Mouse (Mus musculus) left cerebral cortex, postnatal 25 days (tissue): ENCODE measurements around the gene Mrtfb. TPM values are rescaled to one million over a fixed set of nuclear protein-coding genes. Genes with fewer than 3 reads are reported as not detected.

Experiments used
- DNase-seq, 2 experiments: peaks; one replicate each; pipeline ENCODE4 v3.0.0; 2022; ENCODE audit warnings: low spot score in 2 of 2, mixed read lengths in 1 of 2
- intact Hi-C: fragments of 180-260 bp; cut with DNase I; formaldehyde crosslinking; loops from one replicate; pipeline ENCODE4 v1.15.1; 2025
- total RNA-seq, 2 experiments: library from RNA; stranded (reverse); gene quantifications; 2 replicates each; pipeline ENCODE4 v1.2.3; 2021

Mrtfb gene
- total RNA-seq, 2 experiments from 2014 or later, result 182 to 185 TPM

DNA sequence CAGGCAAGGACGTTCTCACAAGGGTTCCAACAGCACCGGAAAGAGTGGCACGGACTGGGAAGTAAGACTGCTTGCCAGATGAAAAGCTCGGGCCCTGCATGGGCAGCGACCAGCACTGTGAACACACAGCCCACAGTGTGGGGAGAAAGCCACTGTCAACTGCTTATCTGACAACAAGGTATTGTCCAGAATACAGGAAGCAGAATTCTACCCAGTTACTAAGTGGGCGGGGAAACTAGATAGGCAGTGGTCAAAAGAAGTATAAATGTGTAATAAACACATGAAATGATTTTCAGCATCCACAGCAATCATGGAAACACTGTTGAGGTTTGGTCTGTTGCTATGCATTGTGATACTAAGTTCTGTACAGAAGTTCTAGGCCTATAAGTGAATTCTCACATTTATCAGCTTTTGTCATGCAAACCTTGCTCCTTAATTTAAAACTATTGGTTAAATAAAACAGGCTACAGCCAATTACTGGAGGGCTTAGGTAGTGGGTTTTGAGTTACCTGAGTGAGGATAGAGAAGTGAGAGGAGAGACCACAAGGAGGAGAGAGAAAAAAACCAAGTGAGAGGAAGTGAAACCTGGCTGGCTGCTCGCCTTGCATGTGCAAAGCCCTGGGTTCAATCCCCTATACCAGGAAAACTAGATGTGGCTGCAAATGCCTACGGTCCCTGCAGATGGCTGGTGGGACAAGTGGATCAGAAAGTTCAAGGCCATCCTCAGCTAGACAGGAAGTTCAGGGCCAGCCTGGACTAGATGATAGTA, 167.5 kb downstream of the Mrtfb start:
- intact Hi-C loops, result no loop called here
- no peak for DNase-seq

DNA sequence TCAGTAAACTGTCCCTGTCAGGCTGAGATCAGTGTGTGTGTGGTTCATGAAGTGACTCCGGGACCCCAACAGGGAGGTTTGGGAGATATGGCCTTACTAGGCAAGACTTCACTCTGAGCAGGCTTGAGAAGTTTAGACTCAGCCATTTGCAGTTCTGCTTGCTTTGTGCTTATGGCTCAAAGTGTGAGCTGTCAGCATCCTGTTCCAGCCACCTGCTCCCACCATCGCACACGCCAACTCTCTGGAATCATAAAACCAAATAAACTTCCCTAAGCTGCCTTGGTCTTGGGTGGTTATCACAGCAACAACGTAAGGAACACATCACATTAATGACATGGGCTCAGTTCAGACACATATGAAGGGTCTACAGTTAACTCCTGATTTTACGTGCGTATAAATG, 169.5 kb downstream of the Mrtfb start:
- intact Hi-C loops, result no loop called here
- DNase-seq, result peak in 1 of 2 experiments; percentile 51

DNA sequence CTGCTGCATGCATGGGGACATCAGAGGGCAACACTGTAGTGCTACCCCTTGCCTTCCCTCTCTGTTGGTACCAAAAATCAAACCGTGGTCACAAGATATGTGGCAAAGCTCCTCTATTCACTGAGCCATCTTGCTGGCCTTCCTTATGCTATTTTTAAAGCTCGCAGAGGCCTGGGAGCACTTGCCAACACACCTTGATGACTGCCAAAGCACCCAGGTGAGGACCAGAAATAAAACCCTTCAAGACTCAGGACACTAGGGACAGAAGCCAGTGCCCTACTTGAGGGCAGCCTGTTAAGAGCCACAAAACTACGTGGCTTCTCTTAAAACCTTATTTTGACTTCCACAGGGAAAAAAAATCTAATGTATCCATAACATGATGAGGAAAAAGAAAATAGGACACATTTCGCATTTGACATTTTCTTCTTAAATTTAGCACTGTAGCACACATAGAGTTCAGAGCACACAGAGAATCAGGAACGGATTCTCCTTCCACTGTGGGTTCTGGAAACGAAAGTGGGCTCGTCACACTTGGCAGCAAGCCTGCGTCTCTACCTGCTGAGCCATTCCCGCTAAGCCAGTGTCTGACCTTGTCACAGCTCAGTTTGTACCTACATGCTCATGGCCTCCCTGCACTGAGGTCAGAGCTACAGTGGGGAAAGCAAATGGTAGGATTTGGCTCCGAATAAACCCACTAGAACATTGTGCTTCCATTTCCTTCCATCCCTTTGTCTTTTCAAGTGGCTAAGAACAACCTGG, 170.7 kb downstream of the Mrtfb start:
- intact Hi-C loops, result no loop called here
- no peak for DNase-seq

DNA sequence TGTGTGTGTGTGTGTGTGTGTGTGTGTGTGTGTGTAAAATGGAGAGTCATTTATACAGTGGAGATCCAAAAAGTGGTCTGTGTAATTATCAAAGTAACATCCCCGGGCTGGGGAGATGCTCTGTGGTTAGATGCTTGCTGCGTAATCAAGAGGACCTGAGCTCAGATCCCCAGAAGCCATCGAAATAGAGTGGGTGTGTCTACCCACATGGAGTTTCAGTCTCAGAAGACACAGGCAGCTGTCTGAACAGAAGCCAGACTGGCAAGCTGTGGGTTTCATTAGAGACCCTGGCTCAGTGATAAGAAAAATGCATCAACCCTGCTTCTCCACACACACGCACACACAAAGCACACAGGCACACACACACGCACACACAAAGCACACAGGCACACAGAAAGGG, 171.8 kb downstream of the Mrtfb start:
- DNase-seq, result no peak
- intact Hi-C loops, result no loop called here

DNA sequence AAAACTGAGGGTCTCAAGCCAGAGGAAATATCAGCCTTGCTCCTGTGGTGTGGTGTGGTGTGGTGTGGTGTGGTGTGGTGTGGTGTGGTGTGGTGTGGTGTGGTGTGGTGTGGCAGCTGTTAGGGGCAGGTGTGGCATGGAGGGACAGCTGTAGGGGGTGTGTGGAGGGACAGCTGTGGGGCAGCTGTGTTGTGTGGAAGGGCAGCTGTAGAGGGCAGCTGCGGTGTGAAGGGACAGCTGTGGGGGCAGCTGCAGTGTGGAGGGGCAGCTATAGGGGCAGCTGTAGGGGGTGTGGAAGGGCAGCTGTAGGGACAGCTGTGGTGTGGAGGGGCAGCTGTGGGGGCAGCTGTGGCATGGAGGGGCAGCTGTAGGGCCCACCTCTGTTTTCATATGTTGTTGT, 172.5 kb downstream of the Mrtfb start:
- intact Hi-C loops, result no loop called here
- no peak for DNase-seq

DNA sequence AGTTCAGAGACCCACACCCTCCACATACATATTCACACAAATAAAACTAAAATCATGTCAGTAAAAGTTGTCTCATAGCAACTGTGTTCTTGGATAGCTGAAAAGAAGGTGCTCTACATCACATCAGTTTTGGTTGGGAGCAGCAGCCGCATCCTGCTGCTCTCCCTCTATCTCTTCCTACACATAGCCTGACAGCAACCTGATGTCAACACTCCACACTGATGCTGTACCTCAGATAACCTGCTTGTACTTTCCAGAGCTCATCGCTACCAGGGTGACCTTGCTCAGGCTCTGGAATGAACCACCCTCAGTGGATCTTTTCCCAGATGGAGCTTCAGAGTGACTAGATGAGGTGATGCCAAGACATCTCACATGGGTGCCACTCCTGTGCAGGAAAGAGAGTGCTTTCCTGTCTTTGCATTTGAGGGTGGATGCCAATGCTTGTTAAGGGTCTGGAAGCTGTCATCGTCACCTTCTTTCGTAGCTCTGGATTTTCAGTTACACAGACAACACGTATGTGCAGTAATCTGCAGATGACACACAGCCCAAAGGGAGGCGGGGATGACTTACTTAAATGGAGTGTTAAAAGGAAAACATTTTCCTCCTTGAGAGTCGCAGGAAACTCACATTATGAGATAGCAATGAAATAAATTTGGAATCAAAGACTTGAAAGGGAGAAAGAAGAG, 173.8 kb downstream of the Mrtfb start:
- intact Hi-C loops, result no loop called here
- DNase-seq, result no peak

DNA sequence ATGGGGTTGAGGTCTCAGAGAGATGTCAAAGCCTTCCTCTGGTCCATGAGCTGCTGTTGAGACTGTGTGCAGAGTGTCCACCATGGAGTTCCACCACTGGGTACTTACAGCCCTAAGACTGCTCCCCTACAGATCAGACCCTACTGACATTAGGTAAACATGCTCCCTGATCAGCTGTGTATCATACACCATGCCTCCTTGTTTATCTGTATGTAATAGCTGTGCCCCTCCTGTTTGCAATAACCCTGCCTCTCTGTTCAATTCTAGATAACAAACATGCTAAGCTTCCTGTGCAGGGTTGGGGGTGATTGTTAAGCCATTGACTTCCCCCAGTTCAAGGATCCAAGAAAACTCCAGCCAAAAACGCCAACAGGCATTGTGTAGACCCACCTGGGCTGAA, 174.7 kb downstream of the Mrtfb start:
- DNase-seq, result no peak
- intact Hi-C loops, result no loop called here

DNA sequence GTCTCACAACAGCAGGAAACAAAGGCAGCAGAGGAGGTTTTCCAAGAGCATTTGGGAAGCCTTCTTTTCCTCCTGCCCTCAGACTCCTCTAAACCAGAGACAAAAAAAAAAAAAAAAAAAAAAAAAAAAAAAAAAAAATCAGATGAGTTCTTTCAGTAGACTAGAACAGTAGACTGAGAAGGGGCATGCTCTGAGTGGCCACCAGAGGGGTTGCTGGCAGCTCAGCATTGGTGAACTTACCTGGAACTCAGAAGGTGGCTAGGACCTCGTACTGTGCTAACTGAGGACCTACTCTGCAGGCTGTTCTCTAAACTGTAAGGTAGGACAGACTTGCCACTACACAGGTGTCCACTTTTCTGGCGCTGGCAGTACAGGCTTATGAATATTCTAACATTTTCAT, 179.3 kb downstream of the Mrtfb start:
- intact Hi-C loops, result no loop called here

DNA sequence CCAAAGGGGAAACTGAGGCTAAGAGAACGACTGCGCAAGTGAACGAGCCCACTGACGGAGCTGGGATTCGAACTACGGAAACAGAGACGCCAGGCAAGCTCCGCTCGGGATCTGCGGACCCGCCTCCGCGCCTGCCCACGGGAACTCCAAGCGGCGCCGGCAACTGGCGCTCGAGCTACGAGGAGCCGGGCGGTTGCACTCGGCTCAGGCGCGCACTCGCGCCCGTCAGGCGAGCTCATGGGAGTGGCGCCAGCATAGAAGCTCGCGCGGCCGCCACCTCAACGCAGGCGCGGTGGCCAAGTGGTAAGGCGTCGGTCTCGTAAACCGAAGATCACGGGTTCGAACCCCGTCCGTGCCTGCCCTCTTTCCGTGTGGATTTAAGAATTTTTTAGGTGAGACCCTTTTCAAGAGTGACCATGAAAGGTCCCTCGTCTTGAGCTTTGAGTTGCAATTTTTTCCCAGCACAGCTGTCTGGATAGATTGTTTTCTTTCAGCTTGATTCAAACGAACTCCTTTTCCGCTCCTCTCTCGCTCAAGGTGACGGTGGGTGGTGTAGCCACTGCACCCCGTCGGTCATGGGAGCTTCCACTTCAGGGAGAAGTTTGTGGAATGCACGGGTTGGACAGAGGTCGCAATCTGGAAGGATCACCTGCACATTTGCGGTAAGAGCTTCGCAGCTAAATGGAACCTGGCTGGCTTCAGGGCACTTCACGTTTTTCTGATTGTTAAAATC, 180.9 kb downstream of the Mrtfb start:
- intact Hi-C loops, result no loop called here

More for the DNA sequence above, 179.3 kb downstream of the Mrtfb start:
- no peak for DNase-seq

DNA sequence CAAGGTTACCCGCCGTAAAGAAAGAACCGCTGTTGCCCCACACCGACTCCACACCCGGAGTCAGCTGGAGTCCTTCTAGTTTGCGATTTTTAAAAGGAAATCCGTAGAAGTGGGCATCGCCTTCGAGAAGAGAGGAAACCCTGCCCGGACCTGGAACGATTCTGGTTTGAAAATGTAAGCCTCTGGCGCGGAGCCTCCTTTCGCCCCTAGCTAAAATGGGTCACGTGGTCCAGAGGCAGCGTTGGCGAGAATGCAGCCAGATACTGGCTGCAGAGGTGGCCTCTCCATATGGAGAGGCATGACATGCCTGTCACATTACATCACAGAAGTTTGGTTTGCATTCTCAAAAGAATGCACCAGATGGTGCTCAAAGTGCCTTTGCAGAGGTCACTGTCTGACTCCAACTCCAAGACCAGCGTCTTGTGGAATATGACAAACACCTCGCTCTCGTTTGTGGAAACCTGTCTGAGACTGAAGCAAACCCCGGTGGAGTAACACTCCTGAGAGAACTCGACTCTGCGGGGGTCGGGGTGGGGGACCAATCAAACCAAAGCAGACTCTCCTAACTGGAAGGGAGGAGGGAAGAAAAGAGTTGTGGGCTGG, 181.6 kb downstream of the Mrtfb start:
- DNase-seq, result peak; percentile 53 to 76
- intact Hi-C loops, result no loop called here

More for the DNA sequence above, 180.9 kb downstream of the Mrtfb start:
- DNase-seq, result peak; percentile 99

DNA sequence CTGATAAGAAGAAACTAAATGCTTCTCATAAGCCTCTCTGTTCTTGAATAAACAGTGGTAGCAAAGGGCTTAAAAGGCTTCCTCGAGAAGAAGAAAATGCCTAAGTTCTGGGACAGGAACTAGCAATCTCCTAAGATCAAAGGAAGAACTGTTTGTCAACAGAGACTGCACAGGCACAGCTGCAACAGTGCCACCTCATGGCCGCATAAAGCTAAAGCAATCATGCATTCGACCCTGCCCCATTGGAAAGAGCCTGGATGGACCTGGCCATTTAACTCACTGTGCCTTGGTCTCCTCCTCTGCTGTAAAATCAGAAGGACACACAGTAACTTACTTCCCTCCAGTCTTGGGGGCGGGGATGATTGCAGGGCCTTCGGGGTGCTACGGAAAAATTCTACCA, 184.2 kb downstream of the Mrtfb start:
- no peak for DNase-seq
- intact Hi-C loops, result no loop called here

DNA sequence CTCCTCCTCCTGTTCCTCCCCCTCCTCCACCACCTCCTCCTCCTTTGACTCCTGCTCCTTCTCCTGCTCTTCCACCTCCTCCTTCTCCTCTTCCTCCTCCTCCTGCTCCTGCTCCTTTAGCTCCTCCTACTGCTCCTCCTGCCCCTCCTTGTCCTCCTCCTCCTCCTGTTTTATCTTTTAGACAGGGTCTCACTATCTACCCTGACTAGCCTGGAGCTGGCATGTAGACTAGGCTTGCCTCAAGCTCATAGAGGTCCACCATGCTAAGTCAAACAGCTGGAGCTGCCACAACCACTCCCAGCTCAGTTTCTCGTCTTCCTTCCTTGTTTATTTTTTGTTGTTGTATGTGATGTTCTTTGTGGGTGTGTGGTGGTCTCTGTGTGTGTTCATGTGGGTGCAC, 187.5 kb downstream of the Mrtfb start:
- intact Hi-C loops, result no loop called here
- DNase-seq, result no peak

DNA sequence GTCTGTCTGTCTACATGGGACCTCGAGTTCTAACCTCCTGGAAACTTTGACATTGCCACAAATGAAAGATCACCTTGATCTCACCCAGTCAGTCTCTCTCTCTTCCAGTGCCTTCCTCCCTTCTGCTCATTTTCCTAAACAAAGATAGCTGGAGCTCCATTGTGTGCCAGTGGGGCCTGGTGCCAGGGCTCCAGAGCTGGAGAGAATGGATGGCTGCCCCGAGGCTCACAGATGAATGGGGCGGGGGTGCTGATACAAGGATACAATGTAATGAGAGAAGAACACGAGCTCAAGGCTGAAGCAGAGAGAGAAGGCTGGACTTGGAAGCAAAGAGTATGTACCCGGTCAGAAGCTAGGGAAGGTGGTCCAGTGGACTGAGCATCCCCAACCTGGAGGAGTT, 189.2 kb downstream of the Mrtfb start:
- intact Hi-C loops, result loop anchor here (5.0 kb wide), 3 partner anchors 77 to 182 kb away; no protein-coding TSS in a partner anchor
- no peak for DNase-seq

DNA sequence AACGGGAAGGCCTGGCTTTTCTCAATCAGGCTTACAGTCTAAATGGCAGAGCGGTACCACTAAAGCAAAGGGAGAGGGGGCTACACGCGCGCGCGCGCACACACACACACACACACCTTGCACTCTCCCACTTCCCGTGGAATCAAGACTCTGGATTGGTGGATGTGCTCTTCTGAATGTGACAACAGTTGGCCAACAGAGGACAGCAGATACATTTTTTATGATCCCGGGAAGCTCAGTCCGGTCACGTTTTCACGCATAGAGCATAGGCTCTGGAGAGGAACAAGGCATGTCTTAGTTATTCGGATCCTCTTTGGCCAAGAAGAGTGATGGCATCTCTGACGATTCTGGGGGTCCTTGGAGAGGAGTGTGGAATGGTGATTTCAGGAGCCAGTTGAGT, 190.2 kb downstream of the Mrtfb start:
- DNase-seq, result peak; percentile 40 to 74
- intact Hi-C loops, result loop anchor here (5.0 kb wide), 3 partner anchors 76 to 181 kb away; no protein-coding TSS in a partner anchor

DNA sequence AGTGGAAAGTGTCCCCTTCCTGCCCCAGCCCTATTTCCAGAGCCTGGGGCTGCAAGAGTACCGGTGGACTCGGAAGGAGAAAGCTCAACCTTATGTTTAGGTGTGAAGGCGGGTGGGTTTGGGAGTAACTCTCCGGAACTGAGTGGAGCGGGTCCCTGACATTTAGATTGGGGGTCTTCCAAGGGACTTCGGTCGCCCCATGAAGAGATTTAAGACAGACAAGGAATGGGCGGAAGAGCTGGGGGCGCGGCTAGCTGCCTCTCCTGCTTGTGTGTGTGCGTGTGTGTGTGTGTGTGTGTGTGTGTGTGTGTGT, 190.6 kb downstream of the Mrtfb start:
- DNase-seq, result no peak
- intact Hi-C loops, result loop anchor here (5.0 kb wide), 3 partner anchors 75 to 180 kb away; no protein-coding TSS in a partner anchor

DNA sequence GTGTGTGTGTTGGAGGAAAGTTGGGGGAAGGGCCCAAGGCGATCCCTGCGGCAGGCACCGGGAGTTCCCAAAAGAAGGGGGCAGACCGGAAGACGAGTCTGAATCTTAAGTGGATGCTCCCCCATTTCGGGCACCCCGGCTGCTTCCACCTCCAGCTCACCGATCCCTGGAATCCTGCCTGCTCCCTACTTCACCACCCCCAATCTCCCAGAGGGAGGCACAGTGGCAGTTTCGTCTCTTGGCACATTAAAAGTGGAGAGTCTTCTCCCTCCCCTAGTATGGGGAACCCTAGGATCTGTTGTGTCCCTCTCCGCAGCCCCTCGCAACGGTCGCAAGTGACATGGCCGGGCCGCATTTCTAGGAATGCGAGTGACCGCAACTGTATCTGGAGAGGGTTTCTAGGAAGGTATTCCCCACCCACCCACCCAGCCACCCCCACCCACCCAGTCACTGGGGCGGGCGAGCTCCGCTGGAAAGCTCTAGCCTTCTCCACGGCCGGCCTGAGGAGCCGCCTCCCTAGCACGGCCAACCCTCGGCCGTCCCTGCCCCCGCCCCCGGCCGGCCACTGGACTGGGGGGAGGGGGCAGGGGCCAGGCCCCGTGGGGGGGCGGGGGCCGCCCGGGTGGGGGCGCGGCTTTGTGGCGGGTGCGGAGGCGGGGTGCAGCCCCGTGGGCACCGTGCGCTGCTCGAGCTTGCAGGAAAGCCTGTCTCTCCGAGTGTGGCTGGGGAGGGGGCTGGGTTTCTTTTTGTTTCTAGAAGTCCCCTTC, 191.2 kb downstream of the Mrtfb start:
- intact Hi-C loops, result loop anchor here (5.0 kb wide), 3 partner anchors 75 to 180 kb away; no protein-coding TSS in a partner anchor

DNA sequence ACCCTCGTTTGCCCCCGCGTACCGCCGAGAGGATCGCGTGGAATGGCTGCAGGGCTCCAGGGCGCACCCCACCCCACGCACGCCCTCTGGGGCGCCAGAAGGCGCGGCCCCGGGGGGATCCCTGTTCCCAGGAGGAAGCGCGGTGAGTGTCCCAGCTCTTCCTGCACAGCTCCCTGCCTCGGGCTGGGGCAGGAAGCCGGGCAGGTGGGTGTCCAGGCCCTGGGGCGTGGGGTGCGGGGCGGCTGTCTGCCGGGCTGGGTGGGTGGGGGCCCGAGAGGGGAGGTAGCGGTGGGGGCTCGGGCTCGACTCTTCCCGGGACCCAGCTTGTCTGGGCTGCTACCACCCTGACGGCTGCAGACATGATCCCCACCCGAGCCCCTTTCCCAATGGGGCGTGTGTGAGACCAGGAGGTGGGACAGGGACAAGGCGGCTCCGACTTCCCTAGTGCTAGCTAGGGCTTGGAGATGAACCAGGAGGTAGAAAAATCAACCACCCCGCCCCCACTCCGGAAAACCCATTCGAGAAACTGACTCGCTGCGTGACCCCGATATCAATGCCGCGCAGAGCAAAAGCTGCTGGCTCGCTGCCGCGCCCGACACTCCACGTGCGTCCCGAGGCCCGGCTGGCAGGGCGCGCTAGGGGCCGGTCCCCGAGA, 191.9 kb downstream of the Mrtfb start:
- intact Hi-C loops, result loop anchor here (5.0 kb wide), 3 partner anchors 74 to 179 kb away; no protein-coding TSS in a partner anchor
- peak in 1 of 2 experiments; percentile 31 for DNase-seq

More for the DNA sequence above, 191.2 kb downstream of the Mrtfb start:
- DNase-seq, result peak; percentile 63 to 84

DNA sequence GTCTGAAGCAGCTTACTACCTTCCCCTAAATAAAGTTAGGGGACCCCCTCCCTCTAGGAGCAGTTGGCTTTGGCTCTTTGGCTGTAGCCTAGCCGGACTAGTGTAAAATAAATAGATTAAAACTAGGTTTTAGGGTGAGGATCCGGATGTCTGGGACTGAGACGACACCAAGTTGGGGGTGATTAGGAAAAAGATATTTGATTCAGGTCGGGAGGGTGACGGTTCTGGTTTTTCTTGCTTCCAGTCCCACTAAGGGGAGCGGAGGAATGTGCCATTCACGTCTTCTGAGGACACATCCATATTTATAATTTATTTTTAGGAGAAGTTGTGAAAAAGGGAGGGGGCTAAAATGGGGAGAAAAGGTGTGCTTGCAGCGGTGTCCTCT, 192.4 kb downstream of the Mrtfb start:
- intact Hi-C loops, result loop anchor here (5.0 kb wide), 3 partner anchors 74 to 179 kb away; no protein-coding TSS in a partner anchor
- no peak for DNase-seq
